Comparison of ENCODE assay signal across 12 mouse cellular contexts in the genomic region with DNA sequence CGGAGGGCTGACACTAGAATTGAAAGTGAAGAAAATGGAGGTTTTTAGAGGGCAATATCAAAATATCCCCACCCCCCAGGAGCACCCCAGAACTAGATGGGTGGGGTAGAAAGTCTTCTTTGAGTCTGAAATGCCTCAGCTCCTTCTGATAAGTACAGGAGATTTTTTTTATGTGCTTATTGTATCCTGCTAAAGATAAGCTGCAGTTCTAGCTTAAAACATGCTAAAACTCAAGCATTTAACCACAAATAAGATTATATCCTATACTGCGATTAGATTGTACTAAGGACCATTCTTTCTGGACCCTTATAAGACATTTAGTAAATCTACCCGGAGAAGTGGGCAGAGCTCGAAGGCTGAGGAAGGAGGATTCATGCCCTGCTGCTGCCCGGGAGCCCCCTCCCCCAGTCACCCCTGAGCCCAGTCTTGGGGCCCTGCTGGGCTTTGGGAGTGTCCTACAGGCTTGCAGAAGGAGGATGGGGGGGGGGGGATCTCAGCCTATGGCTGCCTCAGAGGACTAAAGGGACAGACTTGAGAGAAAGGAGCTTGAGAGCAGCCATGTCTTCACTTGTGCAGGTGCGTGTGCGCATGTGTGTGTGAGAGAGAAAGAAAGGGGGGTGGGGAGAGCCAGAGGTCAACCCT.
DNase-seq lines count a peak whose midpoint lies in the region; ATAC-seq and TF ChIP-seq lines count a peak whose summit lies in the region.
"Had no signal": no experiment of that assay in that cellular context is flagged by ENCODE, and none has a peak within 500 bp of the region (broad histone marks: within the 10 kb centered on the region; RNA-seq: fewer than 3 reads in every experiment).

No protein-coding gene starts in this region.

- no peak overlapping the region for H3K27ac ChIP-seq in stomach, embryonic 14.5 days (ENCODE audit: low read length)
- no peak overlapping the region for H3K27ac ChIP-seq in stomach, postnatal 0 days (replicated peaks)
- H3K27ac ChIP-seq in liver, embryonic 14.5 days: no peak overlapping the region
- H3K27ac ChIP-seq in left cerebral cortex, adult 2 months: no peak overlapping the region
- H3K27ac ChIP-seq: kidney, postnatal 0 days had no signal

- no peaks in the 10 kb centered on the region for H3K27me3 ChIP-seq in stomach, embryonic 14.5 days (ENCODE audit: control insufficient read depth, insufficient read depth, low read length)
- H3K27me3 ChIP-seq in stomach, postnatal 0 days (ENCODE audit: control insufficient read depth, insufficient read depth, low read length): no peaks in the 10 kb centered on the region
- no peaks in the 10 kb centered on the region for H3K27me3 ChIP-seq in liver, embryonic 14.5 days (ENCODE audit: control insufficient read depth, insufficient read depth, low read length)

- no peaks in the 10 kb centered on the region for H3K4me1 ChIP-seq in stomach, embryonic 14.5 days (ENCODE audit: control insufficient read depth, insufficient read depth, low read length)
- H3K4me1 ChIP-seq in stomach, postnatal 0 days (replicated peaks; ENCODE audit: control insufficient read depth, insufficient read depth): no peaks in the 10 kb centered on the region
- H3K4me1 ChIP-seq in liver, embryonic 14.5 days (replicated peaks; ENCODE audit: control insufficient read depth in 2 of 2, insufficient read depth in 2 of 2, low read length in 1 of 2): peaks cover 10 to 16% of the 10 kb centered on the region in 2 experiments

- H3K9ac ChIP-seq in stomach, embryonic 14.5 days (replicated peaks; ENCODE audit: low read depth, low read length): no peak overlapping the region
- no peak overlapping the region for H3K9ac ChIP-seq in stomach, postnatal 0 days (ENCODE audit: low read length)
- H3K9ac ChIP-seq in liver, embryonic 14.5 days (replicated peaks): no peak overlapping the region

- intact Hi-C loops in left cerebral cortex, adult 2 months (cut with DNase I): no loop called here

- no peak for TF ChIP-seq CTCF in stomach, postnatal 0 days (IDR thresholded peaks at IDR 0.05; ENCODE audit: low read depth)
- no peak for TF ChIP-seq CTCF in liver, embryonic 14.5 days (IDR thresholded peaks at IDR 0.05; ENCODE audit: low read depth)
- no peak for TF ChIP-seq CTCF in left cerebral cortex, adult 2 months (IDR thresholded peaks at IDR 0.05)

- 20% methylated on average over 7 of the region's 7 CpGs for WGBS in stomach, embryonic 14.5 days
- WGBS in stomach, postnatal 0 days: 33% methylated on average over 7 of the region's 7 CpGs
- WGBS in liver, embryonic 14.5 days (ENCODE audit: insufficient replicate concordance): 35% methylated on average over 7 of the region's 7 CpGs

- 0 out of 2 replicates have a peak, but pooled peaks have one; percentile 18 for ATAC-seq in stomach, embryonic 14.5 days (ENCODE audit: insufficient number of reproducible peaks, insufficient read depth, low FRiP score, low read depth)
- ATAC-seq in stomach, postnatal 0 days (ENCODE audit: low FRiP score, low TSS enrichment): no peak
- no peak for ATAC-seq in liver, embryonic 14.5 days (ENCODE audit: insufficient read depth)

- no peak overlapping the region for H3K4me2 ChIP-seq in stomach, embryonic 14.5 days (replicated peaks; ENCODE audit: low read depth, low read length)
- H3K4me2 ChIP-seq in stomach, postnatal 0 days (replicated peaks; ENCODE audit: low read depth): no peak overlapping the region
- peak overlapping the region; percentile 6; the same call in 1 of the 2 replicates for H3K4me2 ChIP-seq in liver, embryonic 14.5 days (ENCODE audit: low read depth)

- H3K4me3 ChIP-seq in stomach, embryonic 14.5 days (ENCODE audit: low read depth, low read length): no peak overlapping the region
- no peak overlapping the region for H3K4me3 ChIP-seq in stomach, postnatal 0 days (ENCODE audit: low read depth, low read length)
- no peak overlapping the region for H3K4me3 ChIP-seq in liver, embryonic 14.5 days (ENCODE audit: insufficient read depth in 1 of 2, low read depth in 2 of 2, low read length in 2 of 2)
- H3K4me3 ChIP-seq in left cerebral cortex, adult 2 months: no peak overlapping the region

- peak; percentile 25 for DNase-seq in embryo, embryonic 10.5 days (ENCODE audit: low spot score)
- no peak for DNase-seq in embryo, embryonic 10 days (ENCODE audit: low spot score)
- no peak for DNase-seq in stomach, postnatal 0 days (ENCODE audit: low spot score)
- no peak for DNase-seq in liver, embryonic 14.5 days (ENCODE audit: low read depth in 3 of 3, low spot score in 3 of 3)
- DNase-seq in adrenal gland, postnatal 36 days: no peak
- DNase-seq in left cerebral cortex, adult 2 months (ENCODE audit: extremely low spot score in 1 of 2, low spot score in 2 of 2): no peak
- no peak for DNase-seq in yolk sac, embryonic 10.5 days (ENCODE audit: low spot score)
- DNase-seq: cerebellum, adult 2 months; gastrocnemius, postnatal 25 days; heart, postnatal 4 days had no signal

- no peak for TF ChIP-seq EP300 in stomach, postnatal 0 days (optimal IDR thresholded peaks at IDR 0.05)
- TF ChIP-seq EP300 in liver, embryonic 14.5 days (IDR thresholded peaks at IDR 0.05; ENCODE audit: low read depth): no peak

- no peaks in the 10 kb centered on the region for H3K9me3 ChIP-seq in stomach, embryonic 14.5 days (ENCODE audit: control insufficient read depth, low read depth, low read length)
- H3K9me3 ChIP-seq in stomach, postnatal 0 days (ENCODE audit: control insufficient read depth, low read length): no peaks in the 10 kb centered on the region
- no peaks in the 10 kb centered on the region; the same call in 1 of the 2 replicates for H3K9me3 ChIP-seq in liver, embryonic 14.5 days (ENCODE audit: control insufficient read depth, low read length)

- no peaks in the 10 kb centered on the region for H3K36me3 ChIP-seq in stomach, embryonic 14.5 days (ENCODE audit: control insufficient read depth, insufficient read depth, low read length)
- no peaks in the 10 kb centered on the region for H3K36me3 ChIP-seq in stomach, postnatal 0 days (ENCODE audit: control insufficient read depth, insufficient read depth, low read length)
- H3K36me3 ChIP-seq in liver, embryonic 14.5 days (replicated peaks; ENCODE audit: control insufficient read depth, insufficient read depth, low read depth): no peaks in the 10 kb centered on the region
